Mouse (Mus musculus): ENCODE results near the gene Cmtm8. TPM values are rescaled to one million over a fixed set of nuclear protein-coding genes. Genes with fewer than 3 reads are reported as not detected.

Gene Cmtm8
- polyA plus RNA-seq, 1 experiment, result 4.2 TPM

DNA sequence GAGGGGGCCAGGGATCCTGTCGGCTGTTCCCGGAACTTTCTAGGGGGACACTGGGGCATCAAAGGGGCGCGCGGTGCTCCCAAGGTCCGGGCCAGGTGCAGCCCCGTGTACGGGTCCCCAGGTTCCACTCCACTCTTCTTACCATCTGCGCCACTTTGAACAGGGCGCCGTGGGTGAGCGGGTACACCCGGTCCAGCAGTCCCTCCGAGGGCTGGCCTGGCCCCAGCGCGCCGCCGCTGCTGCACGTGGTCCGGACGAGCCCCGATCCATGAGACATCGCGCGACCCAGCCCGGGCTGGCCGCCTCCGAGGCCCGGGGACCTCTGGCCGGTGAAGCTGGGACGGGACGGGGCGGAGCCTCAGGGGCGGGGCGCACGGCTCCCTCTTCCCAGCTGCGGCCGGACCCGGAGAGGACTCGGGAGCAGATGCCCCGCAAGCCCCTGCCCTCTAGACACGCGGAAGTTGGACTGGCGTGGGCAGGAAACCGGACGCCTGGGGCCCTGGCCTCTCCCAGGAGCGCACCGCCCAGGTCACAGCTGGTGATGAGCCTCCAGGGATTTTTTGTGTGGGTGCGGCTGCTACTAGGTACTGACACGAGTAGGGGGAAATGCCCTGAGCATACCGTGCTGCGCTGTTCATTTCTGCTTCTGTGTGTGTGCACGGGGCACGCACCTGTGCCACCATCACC lies 62.3 kb downstream of the Cmtm8 start, which contains the start of gene Cmtm7:
Gene Cmtm7, minus strand, starts transcription at position 331 of the 687 bp plus-strand sequence.
- H3K4me3 ChIP-seq (replicated peaks; ENCODE audit: insufficient read depth, low read depth, low read length), result peak within 1 kb of the TSS; percentile 48
- peak; percentile 18 to 42 for DNase-seq
- 6% methylated on average over 54 of the region's 54 CpGs for WGBS
- H3K27me3 ChIP-seq (ENCODE audit: control insufficient read depth, insufficient read depth, low read length), result peaks cover 1% of the 10 kb centered on the region; the same call in 1 of the 2 replicates
- H3K4me1 ChIP-seq (ENCODE audit: control insufficient read depth, insufficient read depth, low read length), result no peaks in the 10 kb centered on the region; the same call in 1 of the 2 replicates
- TF ChIP-seq POLR2A (IDR thresholded peaks at IDR 0.05; ENCODE audit: borderline replicate concordance, insufficient read depth, low read length) (no peak), CTCF (IDR thresholded peaks at IDR 0.05; ENCODE audit: borderline replicate concordance, insufficient read depth, low read depth, low read length) (no peak)
- no peak within 1 kb of the TSS for H3K27ac ChIP-seq (ENCODE audit: insufficient read depth, low read length)

DNA sequence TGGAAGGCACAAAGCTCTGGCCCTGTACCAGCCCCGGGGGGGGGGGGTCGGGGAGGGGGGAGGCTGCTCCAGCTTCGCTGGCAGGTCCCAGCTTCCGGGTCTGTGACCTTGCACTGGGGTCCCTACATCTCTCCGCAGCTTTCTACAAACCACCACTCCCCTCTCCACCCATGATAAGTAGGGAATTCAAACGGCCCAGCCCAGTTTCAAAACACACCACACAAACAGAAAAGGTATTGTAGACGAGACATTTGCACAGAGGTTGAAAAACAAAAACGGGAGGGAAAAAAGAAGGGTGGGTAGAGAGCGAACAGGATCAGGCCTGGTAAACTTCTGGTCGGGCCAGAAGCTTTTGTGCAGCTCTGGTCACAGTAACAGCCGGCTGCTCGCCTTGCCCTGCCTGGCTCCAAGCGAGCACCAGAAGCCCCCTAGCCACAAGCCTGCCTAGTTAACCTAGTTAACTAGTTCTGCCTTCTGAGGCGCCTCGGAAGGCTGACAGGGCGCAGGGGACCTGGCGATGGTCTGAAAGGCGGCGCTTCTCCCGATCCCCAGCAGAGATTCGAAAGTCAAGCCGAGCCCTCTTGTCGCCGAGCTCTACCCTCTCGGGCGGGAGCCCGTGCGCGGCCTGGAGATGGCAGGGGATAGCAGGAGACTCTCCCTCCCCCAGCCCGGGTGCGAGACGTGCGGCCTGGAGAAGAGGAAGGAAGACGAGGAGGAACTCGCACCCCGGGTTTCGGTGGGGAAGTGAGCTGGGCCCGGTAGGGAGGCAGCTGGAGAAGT lies 63.0 kb downstream of the Cmtm8 start:
- 11% methylated on average over 38 of the region's 38 CpGs for WGBS
- Histone ChIP-seq H3K27ac (ENCODE audit: insufficient read depth, low read length) (no peak overlapping the region), H3K4me3 (replicated peaks; ENCODE audit: insufficient read depth, low read depth, low read length) (peak overlapping the region; percentile 48), H3K4me1 (ENCODE audit: control insufficient read depth, insufficient read depth, low read length) (no peaks in the 10 kb centered on the region; the same call in 1 of the 2 replicates), H3K27me3 (ENCODE audit: control insufficient read depth, insufficient read depth, low read length) (peaks cover 1% of the 10 kb centered on the region; the same call in 1 of the 2 replicates)
- TF ChIP-seq POLR2A (IDR thresholded peaks at IDR 0.05; ENCODE audit: borderline replicate concordance, insufficient read depth, low read length) (no peak), CTCF (IDR thresholded peaks at IDR 0.05; ENCODE audit: borderline replicate concordance, insufficient read depth, low read depth, low read length) (no peak)
- DNase-seq, result no peak

DNA sequence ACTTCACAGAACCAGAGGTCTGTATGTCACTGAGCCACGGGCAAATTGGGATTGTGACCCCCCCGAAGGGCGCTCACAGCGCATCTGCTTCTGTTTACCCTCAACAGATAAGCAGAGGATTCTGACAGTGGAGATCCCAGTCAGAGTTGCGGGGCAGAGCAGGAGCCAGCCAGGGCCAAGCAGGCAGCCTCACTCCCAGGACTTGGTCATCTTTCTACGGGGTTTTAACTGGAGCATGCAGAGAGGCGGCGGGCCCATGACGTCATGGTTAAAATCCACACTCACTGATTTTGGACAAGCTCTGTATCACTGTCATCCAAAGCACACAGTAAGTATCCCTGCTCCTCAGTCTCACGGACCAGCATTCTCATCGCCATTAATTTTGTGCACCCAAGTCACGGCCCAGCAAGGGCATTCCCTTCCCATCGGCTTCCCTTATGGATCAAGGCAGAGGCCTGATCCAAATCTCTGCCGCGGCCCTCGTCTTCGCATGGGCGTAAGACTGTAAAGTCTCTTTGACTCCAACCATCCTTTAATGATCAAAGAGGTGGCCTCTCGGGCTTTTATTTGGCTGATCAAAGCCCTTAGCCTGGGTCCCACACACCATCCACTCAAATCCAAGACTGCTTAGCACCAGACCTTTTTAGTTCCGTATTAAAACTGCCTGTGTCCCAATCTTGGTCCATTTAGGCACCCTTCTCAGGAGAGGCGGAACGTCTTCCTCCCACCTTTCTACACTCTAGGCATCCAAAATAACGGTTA lies 63.8 kb downstream of the Cmtm8 start:
- TF ChIP-seq CTCF (IDR thresholded peaks at IDR 0.05; ENCODE audit: borderline replicate concordance, insufficient read depth, low read depth, low read length), result no peak
- no peak for TF ChIP-seq POLR2A (IDR thresholded peaks at IDR 0.05; ENCODE audit: borderline replicate concordance, insufficient read depth, low read length)
- WGBS, result 84% methylated on average over 23 of the region's 23 CpGs
- Histone ChIP-seq H3K27me3 (ENCODE audit: control insufficient read depth, insufficient read depth, low read length) (no peaks in the 10 kb centered on the region; the same call in 1 of the 2 replicates), H3K4me1 (ENCODE audit: control insufficient read depth, insufficient read depth, low read length) (peaks cover 5% of the 10 kb centered on the region; the same call in 1 of the 2 replicates), H3K27ac (ENCODE audit: insufficient read depth, low read length) (no peak overlapping the region), H3K4me3 (replicated peaks; ENCODE audit: insufficient read depth, low read depth, low read length) (no peak overlapping the region)
- DNase-seq, result no peak

DNA sequence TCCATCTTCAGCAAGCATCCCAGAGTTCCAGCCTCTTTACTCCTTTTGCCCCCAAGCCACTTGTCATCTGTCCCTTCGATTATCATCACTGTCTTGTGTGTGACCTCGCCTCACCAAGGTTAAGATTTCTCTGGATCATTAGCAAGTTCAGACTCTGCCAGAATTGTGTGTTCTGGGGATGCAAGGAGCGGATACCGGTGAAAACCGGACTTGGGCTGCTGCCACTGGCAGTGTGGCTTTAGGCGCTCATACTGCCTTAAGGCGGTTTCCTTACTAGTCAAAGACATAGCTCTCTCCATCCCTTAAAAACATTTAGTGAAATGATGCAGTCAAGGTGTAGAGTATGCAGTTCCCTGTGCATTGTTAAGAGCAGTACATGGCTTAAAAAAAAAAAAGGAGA lies 65.1 kb downstream of the Cmtm8 start:
- H3K27ac ChIP-seq (ENCODE audit: insufficient read depth, low read length), result no peak overlapping the region
- no peak overlapping the region for H3K4me3 ChIP-seq (replicated peaks; ENCODE audit: insufficient read depth, low read depth, low read length)
- WGBS, result 80% methylated on average over 7 of the region's 7 CpGs
- H3K4me1 ChIP-seq (ENCODE audit: control insufficient read depth, insufficient read depth, low read length), result peaks cover 11% of the 10 kb centered on the region; the same call in 1 of the 2 replicates
- TF ChIP-seq CTCF (IDR thresholded peaks at IDR 0.05; ENCODE audit: borderline replicate concordance, insufficient read depth, low read depth, low read length) (no peak), POLR2A (IDR thresholded peaks at IDR 0.05; ENCODE audit: borderline replicate concordance, insufficient read depth, low read length) (no peak)
- H3K27me3 ChIP-seq (ENCODE audit: control insufficient read depth, insufficient read depth, low read length), result no peaks in the 10 kb centered on the region; the same call in 1 of the 2 replicates
- DNase-seq, result no peak

DNA sequence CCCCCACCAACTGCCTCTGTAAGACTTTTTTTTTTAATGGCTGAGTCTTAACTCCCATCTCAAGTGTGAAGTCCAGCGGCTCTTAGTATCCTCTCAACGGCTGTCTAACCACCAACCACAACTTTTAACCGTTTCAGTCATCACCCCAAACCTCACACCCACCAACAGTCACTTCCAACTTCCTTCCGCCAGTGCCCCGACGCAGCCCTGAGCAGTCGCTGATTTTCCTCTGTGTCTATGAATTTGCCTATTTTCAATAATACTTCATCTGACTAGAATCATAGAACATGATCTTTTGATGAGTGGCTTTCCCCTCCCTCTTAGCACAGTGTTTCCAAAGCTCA lies 65.9 kb downstream of the Cmtm8 start:
- no peak overlapping the region for H3K27ac ChIP-seq (ENCODE audit: insufficient read depth, low read length)
- peaks cover 11% of the 10 kb centered on the region; the same call in 1 of the 2 replicates for H3K4me1 ChIP-seq (ENCODE audit: control insufficient read depth, insufficient read depth, low read length)
- H3K4me3 ChIP-seq (replicated peaks; ENCODE audit: insufficient read depth, low read depth, low read length), result no peak overlapping the region
- no peaks in the 10 kb centered on the region; the same call in 1 of the 2 replicates for H3K27me3 ChIP-seq (ENCODE audit: control insufficient read depth, insufficient read depth, low read length)
- TF ChIP-seq POLR2A (IDR thresholded peaks at IDR 0.05; ENCODE audit: borderline replicate concordance, insufficient read depth, low read length) (no peak), CTCF (IDR thresholded peaks at IDR 0.05; ENCODE audit: borderline replicate concordance, insufficient read depth, low read depth, low read length) (no peak)
- 94% methylated on average over 7 of the region's 7 CpGs for WGBS
- no peak for DNase-seq

DNA sequence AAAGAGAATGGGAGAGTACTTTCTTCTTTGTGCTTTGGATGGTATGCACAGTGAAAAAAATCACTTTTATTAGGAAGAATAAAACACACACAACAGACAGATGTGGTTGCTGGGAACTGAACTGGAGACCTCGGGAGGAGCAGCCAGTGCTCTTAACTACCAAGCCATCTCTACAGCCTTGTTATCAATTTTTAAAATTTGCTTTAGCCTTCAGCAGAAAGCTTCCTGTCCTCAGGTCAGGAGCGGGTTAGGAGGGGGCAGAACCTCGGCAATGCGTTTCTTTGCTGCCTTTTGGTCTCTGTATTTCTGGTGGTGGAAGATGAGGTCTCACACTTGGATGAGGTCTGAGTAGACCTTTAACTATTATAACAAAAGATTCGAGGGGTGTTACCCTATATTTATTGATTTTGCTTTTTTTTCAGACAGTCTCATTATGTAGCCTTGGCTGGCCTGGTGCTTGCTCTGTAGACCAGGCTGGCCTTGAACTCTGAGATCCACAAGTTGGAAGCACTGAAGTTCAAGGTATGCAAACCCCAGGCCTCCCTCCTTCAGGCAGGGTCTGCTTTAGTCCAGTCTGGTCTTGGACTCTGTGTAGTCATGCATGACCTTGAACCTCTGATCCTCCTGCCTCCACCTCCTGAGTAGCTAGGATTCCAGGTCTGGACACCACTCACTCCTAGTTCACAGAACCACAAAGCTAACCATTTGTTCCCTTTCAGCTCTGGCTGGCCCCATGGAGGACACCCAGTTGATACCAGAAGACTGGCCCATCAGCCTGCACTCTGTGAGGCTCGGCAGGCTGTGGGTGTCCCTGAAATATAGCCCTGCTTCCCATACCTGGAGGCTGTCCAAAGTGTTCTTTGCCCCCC lies 66.5 kb downstream of the Cmtm8 start:
- WGBS, result 89% methylated on average over 6 of the region's 6 CpGs
- no peak overlapping the region for H3K27ac ChIP-seq (ENCODE audit: insufficient read depth, low read length)
- TF ChIP-seq CTCF (IDR thresholded peaks at IDR 0.05; ENCODE audit: borderline replicate concordance, insufficient read depth, low read depth, low read length) (no peak), POLR2A (IDR thresholded peaks at IDR 0.05; ENCODE audit: borderline replicate concordance, insufficient read depth, low read length) (no peak)
- H3K27me3 ChIP-seq (ENCODE audit: control insufficient read depth, insufficient read depth, low read length), result no peaks in the 10 kb centered on the region; the same call in 1 of the 2 replicates
- peaks cover 11% of the 10 kb centered on the region; the same call in 1 of the 2 replicates for H3K4me1 ChIP-seq (ENCODE audit: control insufficient read depth, insufficient read depth, low read length)
- DNase-seq, result no peak
- no peak overlapping the region for H3K4me3 ChIP-seq (replicated peaks; ENCODE audit: insufficient read depth, low read depth, low read length)

All from cerebellum, adult 2 months (tissue).